Mouse (Mus musculus) midbrain, embryonic 13.5 days (tissue): ENCODE results near the gene Prune1. TPM values are rescaled to one million over a fixed set of nuclear protein-coding genes. Genes with fewer than 3 reads are reported as not detected.
"Not testable (repeated sequence)": the region's sequence is repeated elsewhere in the genome, so short reads cannot be mapped to it uniquely, and the experiment has no call there.

Source experiments
- ATAC-seq: fragments of 200-750 bp; cut with Nextera tagmentation; 2 replicates; pipeline ENCODE4 v1.8.0; 2017; ENCODE audit warnings: mild to moderate bottlenecking, moderate TSS enrichment, moderate library complexity
- H3K27ac ChIP-seq: fragments of 300-500 bp; sonication (generic); 2 replicates; pipeline ENCODE4 v1.5.1; 2015; ENCODE audit warnings: inconsistent platforms, mild to moderate bottlenecking, moderate library complexity
- H3K27me3 ChIP-seq: fragments of 300-500 bp; sonication (generic); 2 replicates; pipeline ENCODE4 v1.6.1; 2015; ENCODE audit warnings: mild to moderate bottlenecking, inconsistent platforms
- H3K36me3 ChIP-seq: fragments of 300-500 bp; sonication (generic); 2 replicates; pipeline ENCODE4 v1.6.1; 2015; ENCODE audit warnings: mild to moderate bottlenecking, inconsistent platforms
- H3K4me1 ChIP-seq: fragments of 300-500 bp; sonication (generic); replicated peaks from 2 replicates; pipeline ENCODE4 v1.6.1; 2015; ENCODE audit warnings: inconsistent platforms
- H3K4me2 ChIP-seq: fragments of 300-500 bp; sonication (generic); replicated peaks from 2 replicates; pipeline ENCODE4 v1.6.1; 2015; ENCODE audit warnings: moderate library complexity, mild to moderate bottlenecking, inconsistent platforms
- H3K4me3 ChIP-seq: fragments of 300-500 bp; sonication (generic); replicated peaks from 2 replicates; pipeline ENCODE4 v1.5.1; 2015; ENCODE audit warnings: mild to moderate bottlenecking, inconsistent platforms
- H3K9ac ChIP-seq: fragments of 300-500 bp; sonication (generic); replicated peaks from 2 replicates; pipeline ENCODE4 v1.6.1; 2015; ENCODE audit warnings: mild to moderate bottlenecking, inconsistent platforms
- H3K9me3 ChIP-seq: fragments of 300-500 bp; sonication (generic); 2 replicates; pipeline ENCODE4 v1.6.1; 2016; ENCODE audit warnings: mild to moderate bottlenecking, inconsistent platforms
- WGBS: fragments of 180-500 bp; shearing (Covaris S2); methylation state at CpG from one replicate; pipeline ENCODE4 v1.1.7; 2015; 5-methylcytosine and 5-hydroxymethylcytosine counted together
- polyA plus RNA-seq: library from polyadenylated mRNA; unstranded; fragments of >200 nt; fragmentation: Nextera tagmentation; extraction: Ambion mirVana; gene quantifications from 2 replicates; pipeline ENCODE4 v1.2.1, GENCODE M21; 2015

Gene Prune1
- polyA plus RNA-seq, 1 experiment from 2014 or later, result 46.4 TPM

- no peaks in the 10 kb centered on the region for H3K27me3 ChIP-seq
- ATAC-seq, result peak; percentile 93
- H3K9ac ChIP-seq, result peak within 1 kb of the TSS; percentile 84
- peaks cover 21% of the 10 kb centered on the region for H3K4me1 ChIP-seq
- H3K4me2 ChIP-seq, result peak within 1 kb of the TSS; percentile 62
- H3K36me3 ChIP-seq, result peaks cover 54% of the 10 kb centered on the region
- no peaks in the 10 kb centered on the region for H3K9me3 ChIP-seq
- H3K27ac ChIP-seq, result peak within 1 kb of the TSS; percentile 96
- under 1% methylated on average over 54 of the region's 56 CpGs for WGBS
- H3K4me3 ChIP-seq, result peak within 1 kb of the TSS; percentile 71
These were observed 64.4 kb downstream of the Prune1 start, which contains the start of gene Gabpb2 for GRCm38 (mm10) chr3:95217255-95218134. Gabpb2 (minus strand) TSS chr3:95217916.

- H3K36me3 ChIP-seq, result peaks cover 51% of the 10 kb centered on the region
- H3K27ac ChIP-seq, result peak overlapping the region; percentile 96
- H3K9me3 ChIP-seq, result no peaks in the 10 kb centered on the region
- 18% methylated on average over 4 of the region's 4 CpGs for WGBS
- H3K4me1 ChIP-seq, result peaks cover 20% of the 10 kb centered on the region
- peak overlapping the region; percentile 62 for H3K4me2 ChIP-seq
- peak overlapping the region; percentile 71 for H3K4me3 ChIP-seq
- H3K9ac ChIP-seq, result peak overlapping the region; percentile 84
- no peaks in the 10 kb centered on the region for H3K27me3 ChIP-seq
- ATAC-seq, result no peak
These were observed 65.1 kb downstream of the Prune1 start for GRCm38 (mm10) chr3:95216655-95217254.

DNA sequence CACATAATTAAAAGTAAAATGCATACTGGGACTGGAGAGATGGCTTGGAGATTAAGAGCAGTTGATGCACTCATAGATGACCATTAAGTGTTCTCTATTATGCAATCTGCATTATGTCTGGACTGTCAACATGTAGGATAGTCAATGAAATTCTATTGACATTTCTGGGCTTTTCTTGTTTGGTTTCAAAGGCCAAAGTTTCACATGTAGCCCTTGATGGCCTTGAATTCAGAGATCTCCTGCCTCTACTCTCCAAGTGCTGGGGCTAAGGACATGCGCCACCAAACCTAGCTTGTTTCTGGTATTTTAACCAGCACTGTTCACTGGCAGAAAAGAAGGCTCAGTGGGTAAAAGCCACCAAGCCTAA is 68.3 kb downstream of the Prune1 start:
- Histone ChIP-seq H3K4me1 (peaks cover 16% of the 10 kb centered on the region), H3K4me2 (no peak overlapping the region), H3K4me3 (no peak overlapping the region), H3K9me3 (no peaks in the 10 kb centered on the region), H3K27me3 (no peaks in the 10 kb centered on the region), H3K9ac (no peak overlapping the region), H3K27ac (no peak overlapping the region), H3K36me3 (peaks cover 38% of the 10 kb centered on the region)
- no peak for ATAC-seq
- WGBS, result 100% methylated on average over 1 of the region's 1 CpGs

- WGBS, result 95% methylated on average over 9 of the region's 10 CpGs
- not testable (repeated sequence) for ATAC-seq
These were observed 68.8 kb downstream of the Prune1 start for GRCm38 (mm10) chr3:95212889-95213608.

GRCm38 (mm10) chr3:95210585-95210984 is 71.3 kb downstream of the Prune1 start:
- Histone ChIP-seq H3K4me2 (no peak overlapping the region), H3K9ac (no peak overlapping the region), H3K27me3 (no peaks in the 10 kb centered on the region), H3K9me3 (no peaks in the 10 kb centered on the region), H3K4me1 (no peaks in the 10 kb centered on the region), H3K27ac (no peak overlapping the region), H3K4me3 (no peak overlapping the region), H3K36me3 (peaks cover 48% of the 10 kb centered on the region)
- ATAC-seq, result no peak
- WGBS, result 52% methylated on average over 2 of the region's 2 CpGs

More at GRCm38 (mm10) chr3:95212889-95213608, 68.8 kb downstream of the Prune1 start:
- not testable (repeated sequence) for H3K9me3 ChIP-seq, H3K9ac ChIP-seq, H3K27ac ChIP-seq, H3K27me3 ChIP-seq, H3K4me3 ChIP-seq, H3K4me2 ChIP-seq
- Histone ChIP-seq H3K4me1 (peaks cover 11% of the 10 kb centered on the region), H3K36me3 (peaks cover 39% of the 10 kb centered on the region)

- 92% methylated on average over 3 of the region's 4 CpGs for WGBS
- Histone ChIP-seq H3K4me1 (no peaks in the 10 kb centered on the region), H3K36me3 (peaks cover 52% of the 10 kb centered on the region), H3K27me3 (no peaks in the 10 kb centered on the region), H3K9ac (no peak overlapping the region), H3K9me3 (no peaks in the 10 kb centered on the region), H3K4me3 (no peak overlapping the region), H3K4me2 (no peak overlapping the region), H3K27ac (no peak overlapping the region)
- ATAC-seq, result no peak
These were observed 73.6 kb downstream of the Prune1 start for GRCm38 (mm10) chr3:95208286-95208685.

DNA sequence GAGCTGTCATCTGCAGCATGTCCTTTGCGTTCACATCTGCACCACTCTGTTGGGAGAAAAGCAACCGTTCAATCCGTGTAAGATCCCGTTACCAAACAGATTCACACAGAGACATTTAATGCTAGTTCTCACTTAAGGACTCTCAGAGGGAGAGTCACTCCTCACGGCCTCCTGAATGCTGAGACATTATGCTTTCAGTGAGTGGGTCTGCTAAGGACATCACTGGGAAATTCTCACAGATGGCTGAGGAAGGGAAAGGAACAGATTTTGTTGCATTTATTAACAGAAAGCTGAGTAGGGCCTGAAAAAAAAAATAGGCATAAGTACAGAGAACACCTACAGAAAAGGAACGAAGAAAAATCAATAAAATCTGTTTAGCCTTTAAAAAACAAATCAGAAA is 78.0 kb downstream of the Prune1 start:
- Histone ChIP-seq H3K27me3 (no peaks in the 10 kb centered on the region), H3K27ac (no peak overlapping the region), H3K36me3 (peaks cover 76% of the 10 kb centered on the region), H3K9me3 (no peaks in the 10 kb centered on the region), H3K4me3 (no peak overlapping the region), H3K4me1 (no peaks in the 10 kb centered on the region), H3K9ac (no peak overlapping the region), H3K4me2 (no peak overlapping the region)
- ATAC-seq, result no peak
- WGBS, result 92% methylated on average over 6 of the region's 6 CpGs

Other genes with a start within 250 kb of the Prune1 start
- gene Psmd4, start 239.5 kb downstream of the Prune1 start, polyA plus RNA-seq, result 293 and 295 TPM in 2 replicates
- 19.9 and 20.5 TPM in 2 replicates for gene Pip5k1a, start 175.1 kb downstream of the Prune1 start, polyA plus RNA-seq
- 256 and 262 TPM in 2 replicates for gene Vps72, start 171.1 kb downstream of the Prune1 start, polyA plus RNA-seq
- gene Tmod4, start 157.6 kb downstream of the Prune1 start, polyA plus RNA-seq, result 1.0 and 1.8 TPM in 2 replicates
- gene Scnm1, start 148.1 kb downstream of the Prune1 start, polyA plus RNA-seq, result 99.2 and 103 TPM in 2 replicates
- 36.2 and 38.1 TPM in 2 replicates for gene Lysmd1, start 148.0 kb downstream of the Prune1 start, polyA plus RNA-seq
- 2.3 and 2.8 TPM in 2 replicates for gene Tnfaip8l2, start 139.7 kb downstream of the Prune1 start, polyA plus RNA-seq
- 23.4 and 37.6 TPM in 2 replicates for gene Sema6c, start 121.6 kb downstream of the Prune1 start, polyA plus RNA-seq
- 5.5 and 5.7 TPM in 2 replicates for gene Gabpb2, start 64.2 kb downstream of the Prune1 start, polyA plus RNA-seq
- gene Cdc42se1, start 53.3 kb downstream of the Prune1 start, polyA plus RNA-seq, result 66.8 and 68.4 TPM in 2 replicates
- 253 and 276 TPM in 2 replicates for gene Mllt11, start 49.9 kb downstream of the Prune1 start, polyA plus RNA-seq
- gene Gm128, start 40.5 kb downstream of the Prune1 start, polyA plus RNA-seq, result 0.23 and 0.26 TPM in 2 replicates
- 0.17 TPM in 1 of 2 replicates, not detected in the other for gene Bnipl, start 30.9 kb downstream of the Prune1 start, polyA plus RNA-seq
- gene Mindy1, start 731 bp downstream of the Prune1 start, polyA plus RNA-seq, result 47.5 and 50.5 TPM in 2 replicates
- gene Anxa9, start 25.1 kb upstream of the Prune1 start, polyA plus RNA-seq, result 0.58 and 0.63 TPM in 2 replicates
- 91.3 and 93.8 TPM in 2 replicates for gene Cers2, start 32.7 kb upstream of the Prune1 start, polyA plus RNA-seq
- 45.7 and 49.9 TPM in 2 replicates for gene Setdb1, start 75.1 kb upstream of the Prune1 start, polyA plus RNA-seq
- not detected in 2 replicates for gene 4930558C23Rik, start 120.8 kb upstream of the Prune1 start, polyA plus RNA-seq
- 22.5 and 26.1 TPM in 2 replicates for gene Arnt, start 152.3 kb upstream of the Prune1 start, polyA plus RNA-seq
- gene Ctsk, start 217.2 kb upstream of the Prune1 start, polyA plus RNA-seq, result 4.8 and 5.8 TPM in 2 replicates
- 10.5 and 10.6 TPM in 2 replicates for gene Ctss, start 244.7 kb upstream of the Prune1 start, polyA plus RNA-seq